Mouse (Mus musculus) midbrain, embryonic 12.5 days (tissue): ENCODE measurements around the gene Rprd1b. TPM values are rescaled to one million over a fixed set of nuclear protein-coding genes. Genes with fewer than 3 reads are reported as not detected.
"Not testable (repeated sequence)": the region's sequence is repeated elsewhere in the genome, so short reads cannot be mapped to it uniquely, and the experiment has no call there.

Source experiments
- ATAC-seq: fragments of 200-750 bp; cut with Nextera tagmentation; 2 replicates; pipeline ENCODE4 v1.8.0; 2017; ENCODE audit warnings: low read depth, moderate TSS enrichment, moderate library complexity; ENCODE audit not compliant: low FRiP score
- H3K27ac ChIP-seq: fragments of 300-500 bp; sonication (generic); replicated peaks from 2 replicates; pipeline ENCODE4 v1.5.1; 2016; ENCODE audit warnings: mild to moderate bottlenecking
- H3K27me3 ChIP-seq: fragments of 300-500 bp; sonication (generic); 2 replicates; pipeline ENCODE4 v1.6.1; 2016; ENCODE audit warnings: mild to moderate bottlenecking
- H3K36me3 ChIP-seq: fragments of 300-500 bp; sonication (generic); 2 replicates; pipeline ENCODE4 v1.6.1; 2016
- H3K4me1 ChIP-seq: fragments of 300-500 bp; sonication (generic); 2 replicates; pipeline ENCODE4 v1.6.1; 2016
- H3K4me2 ChIP-seq: fragments of 300-500 bp; sonication (generic); replicated peaks from 2 replicates; pipeline ENCODE4 v1.6.1; 2016; ENCODE audit warnings: mild to moderate bottlenecking, moderate library complexity
- H3K4me3 ChIP-seq: fragments of 300-500 bp; sonication (generic); 2 replicates; pipeline ENCODE4 v1.5.1; 2016; ENCODE audit warnings: mild to moderate bottlenecking
- H3K9ac ChIP-seq: fragments of 300-500 bp; sonication (generic); replicated peaks from 2 replicates; pipeline ENCODE4 v1.6.1; 2016; ENCODE audit warnings: mild to moderate bottlenecking, moderate library complexity
- H3K9me3 ChIP-seq: fragments of 300-500 bp; sonication (generic); 2 replicates; pipeline ENCODE4 v1.6.1; 2016; ENCODE audit warnings: mild to moderate bottlenecking
- WGBS: fragments of 180-500 bp; shearing (Covaris S2); methylation state at CpG from one replicate; pipeline ENCODE4 v1.1.7; 2016; 5-methylcytosine and 5-hydroxymethylcytosine counted together
- polyA plus RNA-seq: library from polyadenylated mRNA; unstranded; fragments of >200 nt; fragmentation: Nextera tagmentation; extraction: Ambion mirVana; gene quantifications from 2 replicates; pipeline ENCODE4 v1.2.1, GENCODE M21; 2016

Gene Rprd1b
- polyA plus RNA-seq, 1 experiment from 2014 or later: 57.9 TPM

DNA sequence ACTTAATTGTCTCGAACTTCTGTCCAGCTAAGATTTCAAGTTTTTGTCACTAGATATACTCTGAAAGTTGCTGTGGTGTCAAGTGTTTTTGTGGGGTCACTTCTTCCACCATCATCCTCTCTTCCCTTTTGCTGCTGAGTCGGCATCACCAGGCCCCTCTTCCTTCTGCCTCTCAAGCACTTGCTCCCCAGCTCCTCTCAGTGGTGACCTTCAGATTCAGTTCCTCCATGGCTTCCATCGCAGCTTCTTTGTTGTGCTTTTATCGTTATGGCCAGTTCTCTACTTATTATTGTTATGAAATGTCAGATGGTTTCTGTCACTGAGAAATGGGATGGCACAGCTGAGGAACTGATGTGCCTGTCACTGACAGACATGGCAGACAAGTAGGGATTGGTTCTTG, 17.9 kb downstream of the Rprd1b start:
- no peaks in the 10 kb centered on the region for H3K9me3 ChIP-seq

DNA sequence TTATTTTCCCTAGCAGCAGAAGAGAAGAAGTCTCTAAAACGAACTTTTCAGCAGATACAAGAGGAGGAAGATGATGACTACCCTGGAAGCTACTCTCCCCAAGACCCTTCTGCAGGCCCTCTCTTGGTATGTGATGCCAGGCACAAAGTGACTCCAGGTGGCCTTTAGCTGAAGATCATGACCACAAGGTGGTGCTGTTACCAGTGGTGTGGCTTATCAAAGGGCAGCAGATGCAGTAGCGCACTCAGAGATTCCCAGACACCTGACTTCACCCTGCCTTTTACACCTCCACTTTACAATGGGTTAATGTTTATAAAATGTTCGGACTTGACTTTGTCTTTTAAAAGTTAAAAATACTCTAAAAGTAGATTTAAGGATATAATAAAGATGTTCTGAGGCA, 19.6 kb downstream of the Rprd1b start:
- Histone ChIP-seq H3K36me3 (peaks cover 74% of the 10 kb centered on the region), H3K9ac (no peak overlapping the region)
- 68% methylated on average over 3 of the region's 3 CpGs for WGBS

More for the DNA sequence above, 17.9 kb downstream of the Rprd1b start:
- H3K4me1 ChIP-seq: no peaks in the 10 kb centered on the region
- no peak overlapping the region for H3K9ac ChIP-seq
- no peaks in the 10 kb centered on the region for H3K27me3 ChIP-seq
- H3K36me3 ChIP-seq: peaks cover 65% of the 10 kb centered on the region
- H3K4me2 ChIP-seq: no peak overlapping the region
- ATAC-seq: no peak
- 83% methylated on average over 4 of the region's 4 CpGs for WGBS
- no peak overlapping the region for H3K4me3 ChIP-seq
- H3K27ac ChIP-seq: no peak overlapping the region

DNA sequence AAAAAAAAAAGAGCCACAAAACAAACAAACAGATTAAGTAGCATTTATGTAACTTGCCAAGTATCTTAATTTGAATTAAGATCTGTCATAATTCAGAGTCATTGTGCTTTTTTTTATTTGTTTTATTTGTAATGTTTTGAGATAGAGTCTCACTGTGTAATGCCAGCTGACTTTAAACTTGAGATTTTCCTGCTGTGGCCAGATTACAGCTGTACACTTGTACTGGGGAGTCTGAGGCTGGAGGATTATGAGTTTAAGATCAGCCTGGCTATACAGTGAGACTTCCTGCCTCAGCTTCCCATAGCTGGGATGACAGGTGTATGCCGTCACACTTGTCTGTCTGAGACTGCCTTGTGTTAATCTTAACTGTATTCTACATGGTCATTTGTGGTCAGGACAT, 20.4 kb downstream of the Rprd1b start:
- Histone ChIP-seq H3K4me1 (no peaks in the 10 kb centered on the region), H3K9me3 (no peaks in the 10 kb centered on the region), H3K4me3 (no peak overlapping the region), H3K9ac (no peak overlapping the region), H3K36me3 (peaks cover 67% of the 10 kb centered on the region), H3K27ac (no peak overlapping the region), H3K27me3 (no peaks in the 10 kb centered on the region), H3K4me2 (no peak overlapping the region)
- WGBS: 84% methylated on average over 1 of the region's 1 CpGs
- no peak for ATAC-seq

More for the DNA sequence above, 19.6 kb downstream of the Rprd1b start:
- H3K4me3 ChIP-seq: no peak overlapping the region
- H3K27me3 ChIP-seq: no peaks in the 10 kb centered on the region
- no peak for ATAC-seq
- H3K9me3 ChIP-seq: no peaks in the 10 kb centered on the region
- no peak overlapping the region for H3K4me2 ChIP-seq
- no peaks in the 10 kb centered on the region for H3K4me1 ChIP-seq
- no peak overlapping the region for H3K27ac ChIP-seq

DNA sequence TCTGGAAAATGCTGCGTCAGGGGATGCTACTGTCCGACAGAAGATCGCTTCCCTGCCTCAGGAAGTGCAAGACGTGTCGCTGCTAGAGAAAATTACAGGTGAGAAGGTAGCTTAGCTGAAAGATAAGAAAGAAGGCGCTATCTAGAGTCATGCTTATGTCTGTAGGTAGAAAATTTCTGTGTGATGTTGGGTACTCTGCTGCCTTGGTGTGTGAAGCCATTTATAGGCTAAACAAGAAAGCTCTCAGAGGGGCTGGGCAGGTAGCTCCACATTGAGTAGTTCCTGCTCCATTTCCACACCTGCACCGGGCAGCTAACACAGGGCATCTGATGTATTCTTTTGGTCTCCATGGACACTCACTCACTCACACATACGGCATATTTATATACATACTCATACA, 21.8 kb downstream of the Rprd1b start:
- no peak for ATAC-seq
- Histone ChIP-seq H3K9me3 (no peaks in the 10 kb centered on the region), H3K4me2 (no peak overlapping the region), H3K27me3 (no peaks in the 10 kb centered on the region), H3K4me3 (no peak overlapping the region), H3K4me1 (no peaks in the 10 kb centered on the region), H3K27ac (no peak overlapping the region), H3K36me3 (peaks cover 60% of the 10 kb centered on the region), H3K9ac (no peak overlapping the region)
- 96% methylated on average over 8 of the region's 8 CpGs for WGBS

DNA sequence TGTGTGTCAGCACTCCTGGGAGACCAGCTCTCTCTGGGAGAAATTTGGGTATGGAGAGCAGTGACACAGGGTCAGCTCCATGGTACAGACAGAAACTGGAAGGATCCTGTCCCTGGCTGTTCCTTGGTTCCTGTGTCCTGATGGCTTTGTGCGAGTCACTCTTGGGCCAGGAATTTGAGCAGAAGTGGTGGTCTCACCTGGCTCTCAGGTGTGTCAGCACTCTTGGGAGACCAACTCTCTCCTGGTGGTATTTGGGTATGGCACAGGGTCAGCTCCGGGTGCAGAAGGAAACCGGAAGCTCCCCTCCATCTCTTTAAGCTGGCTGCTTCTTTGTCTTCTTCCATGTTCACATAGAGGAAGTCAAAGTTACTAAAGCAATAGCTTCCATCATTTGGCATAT, 26.3 kb downstream of the Rprd1b start:
- Histone ChIP-seq H3K9ac (no peak overlapping the region), H3K4me1 (0 out of 2 replicates have a peak, but pooled peaks cover 2% of the 10 kb centered on the region), H3K27me3 (no peaks in the 10 kb centered on the region), H3K36me3 (peaks cover 69% of the 10 kb centered on the region), H3K27ac (no peak overlapping the region), H3K9me3 (no peaks in the 10 kb centered on the region), H3K4me3 (no peak overlapping the region), H3K4me2 (no peak overlapping the region)
- WGBS: 91% methylated on average over 3 of the region's 3 CpGs
- no peak for ATAC-seq

DNA sequence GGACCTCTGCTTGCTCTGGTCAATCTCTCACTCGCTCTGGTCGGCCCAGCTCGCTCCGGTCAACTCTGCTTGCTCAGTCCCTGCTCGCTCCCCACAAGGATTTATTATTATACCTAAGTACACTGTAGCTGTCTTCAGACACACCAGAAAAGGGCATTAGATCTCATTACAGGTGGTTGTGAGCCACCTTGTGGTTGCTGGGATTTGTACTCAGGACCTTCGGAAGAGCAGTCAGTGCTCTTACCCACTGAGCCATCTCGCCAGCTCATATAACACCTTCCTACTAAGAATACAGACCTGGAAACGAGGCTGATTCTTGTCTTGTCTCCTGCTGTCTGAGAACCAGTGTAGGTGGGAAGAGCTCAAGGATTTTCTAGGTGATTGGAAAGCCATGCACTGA, 27.1 kb downstream of the Rprd1b start:
- not testable (repeated sequence) for H3K4me2 ChIP-seq, H3K27me3 ChIP-seq, H3K9me3 ChIP-seq, H3K9ac ChIP-seq, H3K4me3 ChIP-seq, H3K4me1 ChIP-seq, H3K27ac ChIP-seq, ATAC-seq
- H3K36me3 ChIP-seq: peaks cover 71% of the 10 kb centered on the region
- 94% methylated on average over 8 of the region's 8 CpGs for WGBS

DNA sequence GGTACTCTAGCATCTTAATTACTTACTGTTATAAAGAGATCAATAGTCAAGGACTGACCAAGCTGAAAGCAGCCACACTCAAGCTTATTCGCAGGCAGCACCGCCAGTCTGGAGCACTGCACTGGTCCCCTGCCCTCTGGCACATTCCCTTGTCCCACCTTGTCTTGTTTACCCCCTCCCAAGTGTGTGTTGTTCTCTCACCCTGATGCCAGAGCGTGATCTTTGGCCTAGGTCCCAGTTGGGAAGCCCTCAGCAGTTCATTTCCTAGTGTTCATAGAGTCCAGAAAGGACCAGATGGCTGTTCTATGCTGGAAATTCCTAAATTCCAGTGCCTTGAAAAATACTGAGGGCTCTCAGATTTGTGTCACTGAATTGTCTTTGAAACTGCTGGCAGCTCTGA, 28.7 kb downstream of the Rprd1b start:
- Histone ChIP-seq H3K4me1 (0 out of 2 replicates have a peak, but pooled peaks cover 3% of the 10 kb centered on the region), H3K27ac (no peak overlapping the region), H3K9ac (no peak overlapping the region), H3K36me3 (peaks cover 77% of the 10 kb centered on the region), H3K27me3 (no peaks in the 10 kb centered on the region), H3K4me2 (no peak overlapping the region), H3K4me3 (no peak overlapping the region), H3K9me3 (no peaks in the 10 kb centered on the region)
- 90% methylated on average over 3 of the region's 3 CpGs for WGBS
- ATAC-seq: no peak

DNA sequence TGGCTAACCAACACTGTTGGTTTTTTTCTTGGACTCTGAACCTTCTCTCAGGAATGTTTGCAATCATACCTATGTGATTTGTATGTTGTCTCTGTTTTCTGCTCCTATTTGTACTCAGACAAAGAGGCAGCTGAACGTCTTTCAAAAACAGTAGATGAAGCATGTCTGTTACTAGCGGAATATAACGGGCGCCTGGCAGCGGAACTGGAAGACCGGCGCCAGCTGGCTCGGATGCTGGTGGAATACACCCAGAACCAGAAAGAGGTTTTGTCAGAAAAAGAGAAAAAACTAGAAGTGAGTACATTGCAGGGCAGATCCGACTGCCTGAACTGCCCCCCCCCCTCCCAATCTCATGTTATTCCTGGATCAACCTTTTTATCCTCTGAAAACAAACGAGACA, 30.2 kb downstream of the Rprd1b start:
- Histone ChIP-seq H3K4me3 (no peak overlapping the region), H3K9me3 (no peaks in the 10 kb centered on the region), H3K27ac (no peak overlapping the region), H3K4me1 (0 out of 2 replicates have a peak, but pooled peaks cover 3% of the 10 kb centered on the region), H3K4me2 (no peak overlapping the region), H3K9ac (no peak overlapping the region), H3K36me3 (peaks cover 75% of the 10 kb centered on the region), H3K27me3 (no peaks in the 10 kb centered on the region)
- ATAC-seq: no peak
- whole genome bisulfite sequencing: 92% methylated on average over 10 of the region's 10 CpGs

DNA sequence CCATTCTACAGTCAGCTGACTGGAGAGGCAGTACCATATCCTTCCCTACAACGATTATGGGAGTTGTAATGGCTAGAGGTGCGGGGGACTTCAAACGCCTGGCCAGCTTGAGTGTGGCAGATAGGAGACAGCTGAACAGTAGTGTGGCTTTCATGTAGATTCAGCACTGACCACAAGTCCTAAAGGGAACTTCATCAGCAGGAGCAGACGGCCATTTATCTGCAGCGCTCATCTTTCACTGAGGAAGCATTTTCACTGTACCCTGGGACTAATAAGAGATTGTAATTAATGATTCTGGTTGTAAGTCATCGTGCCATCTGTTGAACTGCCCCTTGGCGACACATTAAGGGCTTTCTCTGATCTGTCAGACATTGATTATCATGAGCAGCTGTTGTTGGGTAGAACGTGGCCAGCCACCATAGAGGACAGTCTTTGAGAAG, 31.4 kb downstream of the Rprd1b start:
- Histone ChIP-seq H3K4me3 (no peak overlapping the region), H3K9ac (no peak overlapping the region), H3K9me3 (no peaks in the 10 kb centered on the region), H3K4me1 (0 out of 2 replicates have a peak, but pooled peaks cover 3% of the 10 kb centered on the region), H3K27me3 (no peaks in the 10 kb centered on the region), H3K27ac (no peak overlapping the region), H3K36me3 (peaks cover 79% of the 10 kb centered on the region), H3K4me2 (no peak overlapping the region)
- WGBS: 76% methylated on average over 8 of the region's 8 CpGs
- no peak for ATAC-seq

DNA sequence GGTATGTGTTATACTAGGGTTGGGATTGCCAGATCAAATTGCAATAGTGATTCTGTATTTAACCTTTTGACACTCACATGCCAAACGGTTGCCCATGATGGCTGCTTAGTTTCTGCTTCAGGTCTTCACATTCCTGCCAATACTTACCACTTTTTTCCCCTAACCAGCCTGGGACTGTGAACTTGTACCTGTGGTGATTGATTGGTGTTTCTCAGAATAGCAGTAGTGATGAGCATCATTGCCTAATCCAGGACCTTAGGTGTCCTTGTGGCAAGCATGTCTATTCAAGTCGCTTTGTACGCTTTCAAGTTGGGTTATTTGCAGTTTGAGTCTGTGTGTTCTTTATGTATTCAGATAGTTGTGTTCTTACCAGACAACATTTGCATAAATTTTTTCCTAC, 34.7 kb downstream of the Rprd1b start:
- Histone ChIP-seq H3K4me2 (no peak overlapping the region), H3K4me1 (0 out of 2 replicates have a peak, but pooled peaks cover 3% of the 10 kb centered on the region), H3K27me3 (no peaks in the 10 kb centered on the region), H3K9me3 (no peaks in the 10 kb centered on the region), H3K4me3 (no peak overlapping the region), H3K36me3 (peaks cover 71% of the 10 kb centered on the region), H3K9ac (no peak overlapping the region), H3K27ac (no peak overlapping the region)
- 95% methylated on average over 3 of the region's 3 CpGs for WGBS
- ATAC-seq: no peak

DNA sequence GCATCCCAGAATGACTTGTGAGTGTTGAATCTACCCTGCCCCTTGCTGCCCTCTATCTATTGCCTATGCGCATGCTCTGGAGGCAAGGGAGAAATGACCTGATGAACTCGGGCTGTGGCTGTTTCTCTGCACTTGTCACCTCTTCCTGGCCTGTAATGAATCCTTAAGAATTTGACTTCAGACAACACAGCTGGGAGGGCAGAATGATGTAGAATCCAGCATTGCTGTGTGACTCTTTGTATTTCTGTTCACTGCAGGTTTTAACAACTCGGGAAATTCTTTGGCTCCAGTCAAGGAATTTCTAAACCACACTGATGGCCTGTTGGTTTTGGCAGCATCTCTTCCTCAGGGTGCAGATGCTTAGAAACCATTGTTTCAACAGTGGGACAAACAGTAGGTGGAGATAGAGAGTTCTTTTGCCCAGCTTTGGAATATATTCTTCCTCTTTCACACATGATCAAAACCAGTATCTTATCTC, 36.3 kb downstream of the Rprd1b start:
- Histone ChIP-seq H3K36me3 (peaks cover 56% of the 10 kb centered on the region), H3K4me1 (0 out of 2 replicates have a peak, but pooled peaks cover under 1% of the 10 kb centered on the region), H3K9me3 (no peaks in the 10 kb centered on the region), H3K27me3 (no peaks in the 10 kb centered on the region), H3K27ac (no peak overlapping the region), H3K9ac (no peak overlapping the region), H3K4me3 (no peak overlapping the region), H3K4me2 (no peak overlapping the region)
- no peak for ATAC-seq
- 79% methylated on average over 3 of the region's 3 CpGs for WGBS

DNA sequence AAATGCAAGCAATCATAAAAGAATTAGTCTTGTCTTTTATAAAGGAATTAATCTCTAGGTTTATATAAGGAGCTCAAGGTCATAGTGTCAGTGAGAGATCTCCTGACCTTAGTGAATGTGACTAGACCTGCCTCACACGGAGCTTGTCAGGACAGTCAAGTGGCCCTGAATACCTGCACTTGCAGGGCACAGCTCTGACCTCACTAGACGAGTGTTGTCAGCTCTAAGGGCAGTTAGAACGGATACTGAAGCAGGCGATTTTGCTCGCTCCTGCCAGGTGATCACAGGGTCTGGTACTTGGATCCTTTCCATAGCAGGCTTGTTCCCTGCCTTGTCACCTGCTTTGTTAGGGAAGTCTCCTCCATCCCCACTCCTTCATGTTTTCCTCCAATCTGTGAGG, 36.8 kb downstream of the Rprd1b start:
- Histone ChIP-seq H3K4me3 (no peak overlapping the region), H3K4me2 (no peak overlapping the region), H3K27me3 (no peaks in the 10 kb centered on the region), H3K9ac (no peak overlapping the region), H3K36me3 (peaks cover 54% of the 10 kb centered on the region), H3K4me1 (no peaks in the 10 kb centered on the region), H3K27ac (no peak overlapping the region), H3K9me3 (no peaks in the 10 kb centered on the region)
- no peak for ATAC-seq
- 87% methylated on average over 5 of the region's 5 CpGs for WGBS

DNA sequence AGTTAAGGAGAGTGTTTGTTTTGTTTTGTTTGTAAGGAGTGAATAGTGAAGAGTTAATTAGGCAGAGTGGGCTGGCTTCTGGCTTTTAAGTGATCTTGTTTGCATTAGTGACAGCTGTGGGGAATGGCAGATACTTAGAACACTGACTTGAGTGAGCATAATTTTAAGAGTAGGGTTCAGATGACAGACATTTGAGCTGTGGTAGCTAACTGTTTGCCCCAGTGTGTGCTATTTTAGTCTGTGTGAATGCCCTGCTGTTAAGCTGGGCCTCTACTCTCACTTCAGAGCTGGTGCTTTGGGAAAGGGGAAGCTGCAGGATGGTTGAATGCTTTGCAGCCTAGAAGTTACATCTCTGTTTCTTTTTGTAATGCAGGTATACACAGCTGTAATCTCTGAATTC, 38.2 kb downstream of the Rprd1b start:
- H3K36me3 ChIP-seq: peaks cover 54% of the 10 kb centered on the region

More for the DNA sequence above, 38.2 kb downstream of the Rprd1b start:
- ATAC-seq: no peak
- Histone ChIP-seq H3K9ac (no peak overlapping the region), H3K4me3 (no peak overlapping the region), H3K27me3 (no peaks in the 10 kb centered on the region), H3K4me1 (no peaks in the 10 kb centered on the region), H3K9me3 (no peaks in the 10 kb centered on the region), H3K27ac (no peak overlapping the region), H3K4me2 (no peak overlapping the region)
